Mouse (Mus musculus) layer of hippocampus, adult 18-20 months (tissue): ENCODE data around the gene Gpatch11. TPM values are rescaled to one million over a fixed set of nuclear protein-coding genes. Genes with fewer than 3 reads are reported as not detected.
A peak's percentile ranks its signal among the peaks of the same experiment; 100 is the strongest.
"Not testable (repeated sequence)": the region's sequence is repeated elsewhere in the genome, so short reads cannot be mapped to it uniquely, and the experiment has no call there.

ENCODE experiments used
- DNase-seq, 2 experiments: peaks; one replicate each; pipeline ENCODE4 v3.0.0; 2022; ENCODE audit warnings: low spot score in 2 of 2
- long read RNA-seq: library from polyadenylated mRNA; stranded (forward); transcript quantifications from one replicate; pipeline ENCODE4 v2.0.0, GENCODE M21; 2021
- total RNA-seq, 2 experiments: library from RNA; stranded (reverse); gene quantifications; 2 replicates each; pipeline ENCODE4 v1.2.3; 2021

Gpatch11 gene
- total RNA-seq: 10 to 100 TPM; 39.9 to 42.5 TPM
- long read RNA-seq, full-length matches to known transcripts: 20 of 29 reads
- long read RNA-seq, partial matches to known transcripts: 0 of 29 reads
- long read RNA-seq, other reads (novel, unspliced or antisense): 9 of 29 reads

- DNase-seq: peak; percentile 95 to 98
Measured at GRCm38 (mm10) chr17:78834856-78835835, at the start of gene Gpatch11, which contains the start of gene Heatr5b. Gene Gpatch11 (plus strand): TSS chr17:78835567. Gene Heatr5b (minus strand): TSS chr17:78835364.

- not testable (repeated sequence) for DNase-seq
Measured at GRCm38 (mm10) chr17:78788273-78788672, 47.1 kb upstream of the Gpatch11 start.

- no peak for DNase-seq
Measured at GRCm38 (mm10) chr17:78791068-78791689, 44.2 kb upstream of the Gpatch11 start.

- no peak for DNase-seq
Measured at GRCm38 (mm10) chr17:78791690-78792070, 43.7 kb upstream of the Gpatch11 start.

- DNase-seq: no peak
Measured at GRCm38 (mm10) chr17:78792122-78792521, 43.2 kb upstream of the Gpatch11 start.

- no peak for DNase-seq
Measured at GRCm38 (mm10) chr17:78794390-78794789, 41.0 kb upstream of the Gpatch11 start.

GRCm38 (mm10) chr17:78797222-78797621 lies 38.1 kb upstream of the Gpatch11 start:
- DNase-seq: no peak

- peak in 1 of 2 experiments; percentile 14 for DNase-seq
Measured at GRCm38 (mm10) chr17:78809019-78809418, 26.3 kb upstream of the Gpatch11 start.

GRCm38 (mm10) chr17:78809582-78809981 lies 25.8 kb upstream of the Gpatch11 start:
- DNase-seq: no peak

- DNase-seq: no peak
Measured at GRCm38 (mm10) chr17:78824346-78824745, 11.0 kb upstream of the Gpatch11 start.

GRCm38 (mm10) chr17:78836056-78836455 lies 689 bp downstream of the Gpatch11 start:
- no peak for DNase-seq

- DNase-seq: no peak
Measured at GRCm38 (mm10) chr17:78842271-78842928, 7.0 kb downstream of the Gpatch11 start.

- no peak for DNase-seq
Measured at GRCm38 (mm10) chr17:78856243-78856642, 20.9 kb downstream of the Gpatch11 start.

GRCm38 (mm10) chr17:78873886-78874285 lies 38.5 kb downstream of the Gpatch11 start:
- no peak for DNase-seq

- DNase-seq: no peak
Measured at GRCm38 (mm10) chr17:78881878-78882304, 46.5 kb downstream of the Gpatch11 start.

GRCm38 (mm10) chr17:78882401-78883112 lies 47.2 kb downstream of the Gpatch11 start, which contains the start of gene Eif2ak2:
Gene Eif2ak2 (minus strand): TSS chr17:78882573.
- peak; percentile 16 to 25 for DNase-seq

GRCm38 (mm10) chr17:78883291-78883690 lies 47.9 kb downstream of the Gpatch11 start:
- no peak for DNase-seq

- no peak for DNase-seq
Measured at GRCm38 (mm10) chr17:78885286-78886065, 50.1 kb downstream of the Gpatch11 start.

- no peak for DNase-seq
Measured at GRCm38 (mm10) chr17:78888554-78888953, 53.2 kb downstream of the Gpatch11 start.

GRCm38 (mm10) chr17:78889184-78889583 lies 53.8 kb downstream of the Gpatch11 start:
- DNase-seq: no peak
